Mouse (Mus musculus): ENCODE data around the gene Shpk.

The Shpk gene

DNA sequence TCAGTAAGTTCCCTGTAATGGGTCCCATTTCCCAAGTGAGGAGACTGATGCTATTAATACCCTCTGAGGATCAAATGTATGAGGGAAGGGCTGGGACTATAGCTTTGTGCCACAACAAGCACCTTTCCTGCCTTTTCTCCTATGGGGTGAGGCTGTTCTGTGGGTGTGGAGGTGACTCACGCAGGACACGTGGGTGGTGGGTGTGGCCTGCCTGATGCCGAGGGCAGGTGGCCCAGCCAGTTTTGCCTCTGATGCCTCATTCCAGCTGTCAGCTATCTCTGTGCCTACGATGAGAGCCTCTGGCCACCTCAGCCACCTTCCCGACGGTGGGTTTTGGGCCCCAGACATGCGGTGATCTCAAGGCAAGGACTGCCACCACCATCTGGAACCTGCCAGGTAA lies 68.0 kb downstream of the Shpk start, which contains the start of gene Trpv3:
Trpv3 (plus strand) TSS at position 122 of the 400 bp plus-strand sequence.
- DNase-seq (ENCODE audit: low spot score): no peak
